Mouse (Mus musculus): ENCODE data around the gene Tex38. TPM values are rescaled to one million over a fixed set of nuclear protein-coding genes. Genes with fewer than 3 reads are reported as not detected.
A peak's percentile ranks its signal among the peaks of the same experiment; 100 is the strongest.

Tex38 gene
- polyA plus RNA-seq, 1 experiment, result 0.47 TPM

DNA sequence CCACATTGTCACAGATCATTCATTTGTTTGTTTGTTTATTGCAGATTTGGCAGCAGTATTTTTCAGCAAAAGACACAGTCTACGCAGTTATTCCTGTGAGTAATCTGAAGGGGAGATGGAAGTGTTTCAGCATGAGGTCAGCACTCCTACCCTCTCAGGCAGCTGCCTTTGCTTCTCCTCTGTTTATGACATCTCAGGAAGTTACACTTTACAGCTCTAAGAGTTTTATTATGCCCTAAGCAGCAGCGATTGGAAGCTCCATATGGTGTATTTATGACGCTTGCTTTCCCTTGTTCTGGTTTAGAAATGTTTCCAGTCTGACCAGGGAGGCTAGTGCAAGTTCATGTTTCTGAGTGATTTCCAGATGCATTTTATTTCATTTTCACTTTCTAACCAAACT is 14.5 kb upstream of the Tex38 start:
- no peaks in the 10 kb centered on the region for H3K4me1 ChIP-seq (ENCODE audit: control insufficient read depth, insufficient read depth, low read length)
- H3K4me3 ChIP-seq (ENCODE audit: insufficient read depth, low read depth, low read length), result no peak overlapping the region
- peaks cover 12% of the 10 kb centered on the region for H3K36me3 ChIP-seq (ENCODE audit: control insufficient read depth, insufficient read depth, low read length)
- no peak for DNase-seq
- no peak for TF ChIP-seq POLR2A (IDR thresholded peaks at IDR 0.05; ENCODE audit: low read depth, low read length)
- no peak for TF ChIP-seq CTCF (conservative IDR thresholded peaks at IDR 0.05; ENCODE audit: insufficient read depth, insufficient read length, low read depth, low read length)
- 65% methylated on average over 3 of the region's 3 CpGs for WGBS
- H3K27ac ChIP-seq (ENCODE audit: insufficient read depth, low read depth, low read length), result no peak overlapping the region
- no peaks in the 10 kb centered on the region for H3K27me3 ChIP-seq (replicated peaks; ENCODE audit: control insufficient read depth, insufficient read depth, low read length)

DNA sequence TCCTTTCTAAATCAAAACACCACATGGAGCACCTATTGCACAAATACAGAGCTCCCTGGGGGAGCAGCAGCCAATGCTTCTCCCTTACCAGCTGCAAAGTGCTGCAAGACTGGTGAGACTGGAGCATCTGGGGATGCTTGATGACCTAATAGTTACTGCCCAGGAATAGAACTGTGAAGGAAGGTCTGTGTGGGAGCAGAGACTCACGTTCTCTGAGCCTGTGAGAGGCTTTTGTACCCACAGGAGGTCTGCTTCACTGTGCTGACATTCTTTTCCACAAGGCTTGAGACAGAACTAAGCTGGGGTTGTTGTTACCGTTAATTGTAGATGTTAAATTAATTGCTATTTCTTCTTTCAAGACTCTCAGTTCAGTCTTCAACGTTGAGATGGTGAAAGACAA is 10.0 kb upstream of the Tex38 start:
- Histone ChIP-seq H3K4me1 (ENCODE audit: control insufficient read depth, insufficient read depth, low read length) (peaks cover 1% of the 10 kb centered on the region; the same call in 1 of the 2 replicates), H3K27me3 (replicated peaks; ENCODE audit: control insufficient read depth, insufficient read depth, low read length) (no peaks in the 10 kb centered on the region), H3K36me3 (ENCODE audit: control insufficient read depth, insufficient read depth, low read length) (peaks cover 9% of the 10 kb centered on the region), H3K27ac (ENCODE audit: insufficient read depth, low read depth, low read length) (no peak overlapping the region), H3K4me3 (ENCODE audit: insufficient read depth, low read depth, low read length) (no peak overlapping the region)
- no peak for DNase-seq
- TF ChIP-seq POLR2A (IDR thresholded peaks at IDR 0.05; ENCODE audit: low read depth, low read length), result no peak
- 67% methylated on average over 3 of the region's 3 CpGs for whole genome bisulfite sequencing

DNA sequence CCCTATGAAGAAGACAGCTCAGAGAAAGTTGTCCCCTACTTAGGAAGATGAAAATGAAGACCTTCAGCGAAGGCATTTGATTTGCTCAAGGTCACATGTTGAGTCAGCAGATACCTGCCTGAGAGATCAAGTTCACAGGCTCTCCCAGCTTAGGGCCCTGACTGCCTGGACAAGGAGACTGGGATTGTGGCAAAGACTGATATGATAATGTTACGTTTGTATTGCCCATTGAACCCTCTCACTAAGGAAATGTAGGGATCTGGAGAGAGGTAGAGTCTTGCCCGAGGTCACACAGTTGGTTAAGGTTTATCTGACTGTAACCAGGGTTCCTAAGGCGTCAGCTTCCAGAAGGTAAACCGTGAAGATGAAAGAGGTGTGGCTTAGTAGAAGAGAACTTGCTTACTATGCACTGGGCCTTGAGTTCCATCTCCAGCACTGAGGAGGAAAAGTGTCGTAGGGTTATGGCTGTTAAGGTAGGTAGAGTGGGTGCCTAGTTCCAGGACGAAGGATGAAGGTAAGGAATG is 4.8 kb upstream of the Tex38 start:
- Histone ChIP-seq H3K36me3 (ENCODE audit: control insufficient read depth, insufficient read depth, low read length) (peaks cover 4% of the 10 kb centered on the region; the same call in 1 of the 2 replicates), H3K4me3 (ENCODE audit: insufficient read depth, low read depth, low read length) (peak overlapping the region; percentile 86), H3K27ac (ENCODE audit: insufficient read depth, low read depth, low read length) (peak overlapping the region; percentile 44; the same call in 1 of the 2 replicates), H3K4me1 (ENCODE audit: control insufficient read depth, insufficient read depth, low read length) (peaks cover 4% of the 10 kb centered on the region; the same call in 1 of the 2 replicates), H3K27me3 (replicated peaks; ENCODE audit: control insufficient read depth, insufficient read depth, low read length) (no peaks in the 10 kb centered on the region)
- TF ChIP-seq POLR2A (IDR thresholded peaks at IDR 0.05; ENCODE audit: low read depth, low read length) (no peak), CTCF (conservative IDR thresholded peaks at IDR 0.05; ENCODE audit: insufficient read depth, insufficient read length, low read depth, low read length) (no peak)
- peak; percentile 22 for DNase-seq
- WGBS, result 33% methylated on average over 7 of the region's 7 CpGs

DNA sequence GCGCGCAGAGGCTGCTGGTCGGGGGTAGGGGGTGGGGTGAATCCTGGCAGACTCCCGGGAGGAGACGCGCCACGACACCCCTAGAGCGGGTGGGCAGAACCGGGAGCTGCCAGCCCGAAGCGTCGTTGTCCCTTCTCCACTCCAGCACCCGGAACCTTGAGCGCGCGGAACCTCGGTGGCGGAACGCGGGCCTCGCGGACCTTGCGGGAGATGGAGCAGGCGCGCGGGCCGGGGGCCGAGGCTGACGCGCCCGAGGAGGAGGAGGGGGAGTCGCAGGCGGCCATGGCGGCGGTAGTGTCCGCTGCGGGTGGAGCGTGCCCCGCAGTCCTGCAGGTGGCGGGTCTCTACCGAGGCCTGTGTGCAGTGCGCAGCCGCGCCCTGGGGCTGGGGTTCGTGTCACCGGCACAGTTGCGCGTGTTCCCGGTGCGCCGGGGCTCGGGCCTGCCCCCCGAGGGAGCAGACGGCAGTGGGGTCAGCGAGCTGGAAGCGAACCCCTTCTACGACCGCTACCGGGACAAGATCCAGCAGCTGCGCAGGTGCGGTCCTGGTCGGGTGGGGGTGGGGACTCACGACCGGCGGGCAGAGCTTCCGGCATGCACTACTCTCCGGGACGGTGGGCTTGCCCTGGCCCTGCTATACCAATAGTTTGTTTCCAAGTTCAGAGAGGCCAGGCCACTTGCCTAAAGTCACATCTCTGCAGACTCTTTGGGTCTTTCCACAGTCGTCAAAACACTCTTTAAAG is 4.1 kb upstream of the Tex38 start, which contains the start of gene Atpaf1:
Atpaf1 (plus strand) TSS at position 44 of the 742 bp plus-strand sequence.
- WGBS, result under 1% methylated on average over 69 of the region's 69 CpGs
- H3K4me1 ChIP-seq (ENCODE audit: control insufficient read depth, insufficient read depth, low read length), result peaks cover 6% of the 10 kb centered on the region; the same call in 1 of the 2 replicates
- H3K36me3 ChIP-seq (ENCODE audit: control insufficient read depth, insufficient read depth, low read length), result peaks cover 4% of the 10 kb centered on the region; the same call in 1 of the 2 replicates
- TF ChIP-seq CTCF (conservative IDR thresholded peaks at IDR 0.05; ENCODE audit: insufficient read depth, insufficient read length, low read depth, low read length) (no peak), POLR2A (IDR thresholded peaks at IDR 0.05; ENCODE audit: low read depth, low read length) (peak; percentile 27)
- peak; percentile 69 for DNase-seq
- H3K27ac ChIP-seq (ENCODE audit: insufficient read depth, low read depth, low read length), result peak within 1 kb of the TSS; percentile 44
- H3K4me3 ChIP-seq (ENCODE audit: insufficient read depth, low read depth, low read length), result peak within 1 kb of the TSS; percentile 86
- no peaks in the 10 kb centered on the region for H3K27me3 ChIP-seq (replicated peaks; ENCODE audit: control insufficient read depth, insufficient read depth, low read length)

- Histone ChIP-seq H3K4me3 (ENCODE audit: insufficient read depth, low read depth, low read length) (no peak overlapping the region), H3K27me3 (replicated peaks; ENCODE audit: control insufficient read depth, insufficient read depth, low read length) (no peaks in the 10 kb centered on the region), H3K4me1 (ENCODE audit: control insufficient read depth, insufficient read depth, low read length) (peaks cover 7% of the 10 kb centered on the region; the same call in 1 of the 2 replicates), H3K36me3 (ENCODE audit: control insufficient read depth, insufficient read depth, low read length) (peaks cover 1% of the 10 kb centered on the region; the same call in 1 of the 2 replicates), H3K27ac (ENCODE audit: insufficient read depth, low read depth, low read length) (no peak overlapping the region)
- no peak for TF ChIP-seq CTCF (conservative IDR thresholded peaks at IDR 0.05; ENCODE audit: insufficient read depth, insufficient read length, low read depth, low read length)
- no peak for TF ChIP-seq POLR2A (IDR thresholded peaks at IDR 0.05; ENCODE audit: low read depth, low read length)
- 92% methylated on average over 5 of the region's 5 CpGs for WGBS
- no peak for DNase-seq
Measured at GRCm38 (mm10) chr4:115782026-115782805, 1.4 kb upstream of the Tex38 start.

DNA sequence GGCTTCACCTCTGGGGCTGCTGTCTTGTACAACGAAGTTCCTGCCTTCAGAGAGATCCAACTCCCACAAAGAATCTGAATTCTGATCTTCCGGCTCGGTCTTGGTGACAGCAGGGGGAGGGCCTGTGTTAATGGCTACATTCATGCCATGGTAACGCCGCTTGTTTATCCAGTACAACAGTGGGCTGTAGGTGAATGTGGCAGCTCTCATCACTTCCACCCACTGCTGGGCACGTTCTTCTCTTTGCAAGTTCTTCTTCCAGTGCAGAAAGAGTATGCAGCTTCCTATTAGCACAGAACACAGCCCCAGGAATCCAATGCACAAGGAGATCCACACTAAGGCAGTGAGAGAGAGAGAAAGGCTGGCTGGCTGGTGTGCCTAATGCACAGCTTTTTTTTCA is 549 bp downstream of the Tex38 start:
- peaks cover 1% of the 10 kb centered on the region; the same call in 1 of the 2 replicates for H3K36me3 ChIP-seq (ENCODE audit: control insufficient read depth, insufficient read depth, low read length)
- no peak overlapping the region for H3K4me3 ChIP-seq (ENCODE audit: insufficient read depth, low read depth, low read length)

More for the DNA sequence above, 549 bp downstream of the Tex38 start:
- H3K27me3 ChIP-seq (replicated peaks; ENCODE audit: control insufficient read depth, insufficient read depth, low read length), result no peaks in the 10 kb centered on the region
- WGBS, result 28% methylated on average over 6 of the region's 6 CpGs
- no peak overlapping the region for H3K27ac ChIP-seq (ENCODE audit: insufficient read depth, low read depth, low read length)
- H3K4me1 ChIP-seq (ENCODE audit: control insufficient read depth, insufficient read depth, low read length), result peaks cover 3% of the 10 kb centered on the region; the same call in 1 of the 2 replicates
- TF ChIP-seq POLR2A (IDR thresholded peaks at IDR 0.05; ENCODE audit: low read depth, low read length), result no peak
- TF ChIP-seq CTCF (conservative IDR thresholded peaks at IDR 0.05; ENCODE audit: insufficient read depth, insufficient read length, low read depth, low read length), result no peak
- DNase-seq, result no peak
